In genomic region chr1:192595426-192595825, GRCm38 (mm10) we compare ENCODE assay signal across 17 mouse cellular contexts.
"Had no signal": no experiment of that assay in that cellular context is flagged by ENCODE, and none has a peak within 500 bp of the region (broad histone marks: within the 10 kb centered on the region; RNA-seq: fewer than 3 reads in every experiment).

No protein-coding gene starts in this region.

- DNase-seq: left cerebral cortex, postnatal 4 days; liver; liver, embryonic 13.5 days; liver, postnatal 0 days; lung, adult 18-20 months; lung, adult 2 months; lung, embryonic 14.5 days; lung, postnatal 10 days; lung, postnatal 14 days; lung, postnatal 36 days; lung, postnatal 4 days; midbrain, embryonic 14.5 days had no signal

- ATAC-seq: liver, embryonic 12.5 days; liver, postnatal 0 days; lung, postnatal 0 days; midbrain, embryonic 13.5 days; midbrain, embryonic 15.5 days; midbrain, embryonic 16.5 days had no signal
